In genomic region chr15:101240799-101241204, GRCm38 (mm10) we compare ENCODE assay signal across 8 mouse cellular contexts. TPM values are rescaled to one million over a fixed set of nuclear protein-coding genes. Genes with fewer than 3 reads are reported as not detected.
DNase-seq lines count a peak whose midpoint lies in the region; ATAC-seq and TF ChIP-seq lines count a peak whose summit lies in the region.

No protein-coding gene starts in this region.

- H3K79me3 ChIP-seq in C2C12 (ENCODE audit: low read depth), result no peaks in the 10 kb centered on the region

- H3K9ac ChIP-seq in heart, embryonic 13.5 days, result peak overlapping the region; percentile 82
- H3K9ac ChIP-seq in liver, embryonic 12.5 days, result no peak overlapping the region
- peak overlapping the region; percentile 56 for H3K9ac ChIP-seq in stomach, embryonic 16.5 days (ENCODE audit: low read length)

- H3K27ac ChIP-seq in heart, embryonic 13.5 days (replicated peaks), result peak overlapping the region; percentile 99
- no peak overlapping the region for H3K27ac ChIP-seq in liver, embryonic 12.5 days
- peak overlapping the region; percentile 78 for H3K27ac ChIP-seq in stomach, embryonic 16.5 days (ENCODE audit: low read length)

- WGBS in heart, embryonic 13.5 days, result 2% methylated on average over 10 of the region's 10 CpGs
- 6% methylated on average over 10 of the region's 10 CpGs for WGBS in liver, embryonic 12.5 days (ENCODE audit: insufficient replicate concordance)
- WGBS in stomach, embryonic 16.5 days, result 1% methylated on average over 10 of the region's 10 CpGs

- ATAC-seq in erythroblast, adult 5-6 weeks (replicated peaks; ENCODE audit: low FRiP score, poor library complexity, severe bottlenecking), result peak; percentile 50; the same call in 1 of the 2 replicates
- ATAC-seq in heart, embryonic 13.5 days (ENCODE audit: extremely low read depth, insufficient number of reproducible peaks, low FRiP score, low TSS enrichment), result peak; percentile 62
- peak; percentile 64 for ATAC-seq in liver, embryonic 12.5 days
- ATAC-seq in stomach, embryonic 16.5 days (ENCODE audit: insufficient read depth, low FRiP score), result peak; percentile 63

- H3K4me3 ChIP-seq in C2C12 (ENCODE audit: insufficient read depth, poor library complexity, severe bottlenecking), result no peak overlapping the region
- H3K4me3 ChIP-seq in heart, embryonic 13.5 days, result peak overlapping the region; percentile 37
- no peak overlapping the region for H3K4me3 ChIP-seq in liver, embryonic 12.5 days
- peak overlapping the region; percentile 31 for H3K4me3 ChIP-seq in stomach, embryonic 16.5 days (replicated peaks; ENCODE audit: low read length)

- H3K4me2 ChIP-seq in heart, embryonic 13.5 days, result peak overlapping the region; percentile 66
- peak overlapping the region; percentile 52 for H3K4me2 ChIP-seq in liver, embryonic 12.5 days
- peak overlapping the region; percentile 58 for H3K4me2 ChIP-seq in stomach, embryonic 16.5 days (ENCODE audit: low read depth, low read length)

- TF ChIP-seq CTCF in C2C12 (IDR thresholded peaks at IDR 0.05; ENCODE audit: control insufficient read depth, insufficient read depth, insufficient read length), result peak; percentile 53

- H3K9me3 ChIP-seq in heart, embryonic 13.5 days, result no peaks in the 10 kb centered on the region
- no peaks in the 10 kb centered on the region for H3K9me3 ChIP-seq in liver, embryonic 12.5 days (replicated peaks)
- H3K9me3 ChIP-seq in stomach, embryonic 16.5 days (replicated peaks; ENCODE audit: control insufficient read depth, low read length), result no peaks in the 10 kb centered on the region

- no peaks in the 10 kb centered on the region for H3K79me2 ChIP-seq in C2C12 (ENCODE audit: control insufficient read depth, insufficient read depth)

- DNase-seq in brain, adult 2 months (ENCODE audit: low read depth, low spot score), result peak; percentile 95
- DNase-seq in kidney, postnatal 10 days, result peak; percentile 93
- DNase-seq in natural killer cell, adult 2 months (ENCODE audit: low spot score in 2 of 2), result peak; percentile 81 to 87

- H3ac ChIP-seq in C2C12 (ENCODE audit: control insufficient read depth, insufficient read length, low read depth), result peak overlapping the region; percentile 62

- peaks cover 49% of the 10 kb centered on the region for H3K4me1 ChIP-seq in heart, embryonic 13.5 days
- H3K4me1 ChIP-seq in liver, embryonic 12.5 days, result peaks cover 16% of the 10 kb centered on the region
- peaks cover 33% of the 10 kb centered on the region for H3K4me1 ChIP-seq in stomach, embryonic 16.5 days (ENCODE audit: control insufficient read depth, insufficient read depth, low read length)

- no peaks in the 10 kb centered on the region for H3K27me3 ChIP-seq in C2C12 (ENCODE audit: control insufficient read depth, insufficient read depth, insufficient read length)
- H3K27me3 ChIP-seq in heart, embryonic 13.5 days (replicated peaks), result peaks cover 4% of the 10 kb centered on the region; the same call in 1 of the 2 replicates
- H3K27me3 ChIP-seq in liver, embryonic 12.5 days (replicated peaks), result peaks cover 36% of the 10 kb centered on the region
- peaks cover 3% of the 10 kb centered on the region; the same call in 1 of the 2 replicates for H3K27me3 ChIP-seq in stomach, embryonic 16.5 days (ENCODE audit: control insufficient read depth, insufficient read depth, low read length)

- no peaks in the 10 kb centered on the region for H3K36me3 ChIP-seq in C2C12 (ENCODE audit: control insufficient read depth, insufficient read depth)
- H3K36me3 ChIP-seq in heart, embryonic 13.5 days, result no peaks in the 10 kb centered on the region
- no peaks in the 10 kb centered on the region for H3K36me3 ChIP-seq in liver, embryonic 12.5 days
- no peaks in the 10 kb centered on the region for H3K36me3 ChIP-seq in stomach, embryonic 16.5 days (ENCODE audit: control insufficient read depth, insufficient read depth, low read length)

TF ChIP-seq in C2C12, 6 proteins besides CTCF, POLR2A, EP300 and RAD21:
- TF ChIP-seq MYOD1 (IDR thresholded peaks at IDR 0.05; ENCODE audit: control insufficient read depth, insufficient read length, low read depth), result no peak
- TF ChIP-seq FOSL1 (IDR thresholded peaks at IDR 0.05; ENCODE audit: insufficient read depth, low read length, poor library complexity, severe bottlenecking), result no peak
- TF ChIP-seq MYOG (IDR thresholded peaks at IDR 0.05; ENCODE audit: control insufficient read depth, extremely low read depth, insufficient read length), result no peak
TF ChIP-seq in C2C12: peak in this region for 0.

RNA-seq across cellular contexts. Expression of gene Nr4a1, which starts 13.3 kb away (rescaled TPM):
- 8.1 TPM for polyA plus RNA-seq in C2C12 (2012; fragmentation: generic; extraction: Trizol)
- total RNA-seq in erythroblast, adult 5-6 weeks (2015; ENCODE audit: low replicate concordance), result 3.3 and 11.3 TPM in 2 replicates
- total RNA-seq in erythroblast, adult 5-6 weeks (2017; ENCODE audit: low replicate concordance), result 6.0 and 15.7 TPM in 2 replicates
- 10.4 and 10.8 TPM in 2 replicates for polyA plus RNA-seq in heart, embryonic 13.5 days (2015; fragmentation: Nextera tagmentation; extraction: Ambion mirVana)
- polyA plus RNA-seq in liver, embryonic 12.5 days (2016; fragmentation: Nextera tagmentation; extraction: Ambion mirVana), result 0.83 and 1.0 TPM in 2 replicates
- polyA plus RNA-seq in stomach, embryonic 16.5 days (2015; fragmentation: Nextera tagmentation; extraction: Ambion mirVana), result 12.9 and 13.3 TPM in 2 replicates

RNA-seq across cellular contexts. Expression of gene Grasp, which starts 16.8 kb away (rescaled TPM):
- polyA plus RNA-seq in C2C12 (2012; fragmentation: generic; extraction: Trizol), result 7.1 TPM
- total RNA-seq in erythroblast, adult 5-6 weeks (2015; ENCODE audit: low replicate concordance), result not detected in 2 replicates
- 0.84 TPM in 1 of 2 replicates, not detected in the other for total RNA-seq in erythroblast, adult 5-6 weeks (2017; ENCODE audit: low replicate concordance)
- polyA plus RNA-seq in heart, embryonic 13.5 days (2015; fragmentation: Nextera tagmentation; extraction: Ambion mirVana), result 3.8 and 4.4 TPM in 2 replicates
- 0.81 and 1.3 TPM in 2 replicates for polyA plus RNA-seq in liver, embryonic 12.5 days (2016; fragmentation: Nextera tagmentation; extraction: Ambion mirVana)
- 2.1 and 2.7 TPM in 2 replicates for polyA plus RNA-seq in stomach, embryonic 16.5 days (2015; fragmentation: Nextera tagmentation; extraction: Ambion mirVana)

RNA-seq across cellular contexts. Expression of gene Atg101, which starts 43.3 kb away (rescaled TPM):
- polyA plus RNA-seq in C2C12 (2012; fragmentation: generic; extraction: Trizol), result 61.3 TPM
- total RNA-seq in erythroblast, adult 5-6 weeks (2015; ENCODE audit: low replicate concordance), result 7.9 and 14.2 TPM in 2 replicates
- 13.0 and 14.1 TPM in 2 replicates for total RNA-seq in erythroblast, adult 5-6 weeks (2017; ENCODE audit: low replicate concordance)
- 50.6 and 56.1 TPM in 2 replicates for polyA plus RNA-seq in heart, embryonic 13.5 days (2015; fragmentation: Nextera tagmentation; extraction: Ambion mirVana)
- polyA plus RNA-seq in liver, embryonic 12.5 days (2016; fragmentation: Nextera tagmentation; extraction: Ambion mirVana), result 31.5 and 31.7 TPM in 2 replicates
- polyA plus RNA-seq in stomach, embryonic 16.5 days (2015; fragmentation: Nextera tagmentation; extraction: Ambion mirVana), result 66.9 and 67.0 TPM in 2 replicates

RNA-seq across cellular contexts. Expression of gene 6030408B16Rik, which starts 52.2 kb away (rescaled TPM):
- polyA plus RNA-seq in C2C12 (2012; fragmentation: generic; extraction: Trizol), result 0.06 TPM
- total RNA-seq in erythroblast, adult 5-6 weeks (2015; ENCODE audit: low replicate concordance), result not detected in 2 replicates
- not detected in 2 replicates for total RNA-seq in erythroblast, adult 5-6 weeks (2017; ENCODE audit: low replicate concordance)
- 2.4 and 3.0 TPM in 2 replicates for polyA plus RNA-seq in heart, embryonic 13.5 days (2015; fragmentation: Nextera tagmentation; extraction: Ambion mirVana)
- 0.17 and 0.19 TPM in 2 replicates for polyA plus RNA-seq in liver, embryonic 12.5 days (2016; fragmentation: Nextera tagmentation; extraction: Ambion mirVana)
- polyA plus RNA-seq in stomach, embryonic 16.5 days (2015; fragmentation: Nextera tagmentation; extraction: Ambion mirVana), result 9.4 and 9.5 TPM in 2 replicates

Comparison
In these comparisons a context has a peak if more than half of its experiments do, and no peak if none do; other contexts are left out.
1. H3K4me3 ChIP-seq: peak in heart, embryonic 13.5 days (single experiment) and stomach, embryonic 16.5 days (single experiment); none in C2C12 (single experiment) and liver, embryonic 12.5 days (single experiment).
2. Peak in every context shown above with its lines, with median percentiles within 50 percentile points of each other: DNase-seq, ATAC-seq and H3K4me2 ChIP-seq.